Mouse (Mus musculus) cerebellum, adult 2 months (tissue): ENCODE data around the gene Tnfrsf18.

ENCODE experiments used
- CTCF ChIP-seq: fragments of 200-500 bp; IDR thresholded peaks from 2 replicates; pipeline ENCODE4 v1.5.1; 2011; ENCODE audit warnings: low read depth, mild to moderate bottlenecking, control low read depth, low read length, moderate library complexity, borderline replicate concordance; ENCODE audit not compliant: insufficient read depth
- POLR2A ChIP-seq: fragments of 200-500 bp; IDR thresholded peaks from 2 replicates; pipeline ENCODE4 v1.6.1; 2011; ENCODE audit warnings: low read length, control low read depth, borderline replicate concordance; ENCODE audit not compliant: insufficient read depth

DNA sequence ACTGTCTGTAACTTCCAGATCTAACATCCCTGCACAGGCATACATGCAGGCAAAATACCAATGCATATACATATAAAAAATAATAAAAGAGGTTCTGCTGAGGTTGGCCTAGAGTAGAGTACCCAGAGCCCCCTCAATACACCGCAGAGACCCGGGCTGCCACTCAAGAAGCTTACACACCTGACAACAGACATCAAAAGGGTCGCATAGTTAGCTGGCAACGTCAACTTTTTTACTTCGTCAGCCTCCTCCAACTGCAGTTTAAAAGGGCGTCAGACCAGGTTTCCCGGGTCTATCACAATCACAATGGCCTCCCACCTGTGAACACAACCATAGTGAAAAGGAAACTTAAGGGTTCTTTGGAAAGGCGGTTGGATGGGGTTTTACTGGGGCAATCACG lies 2.4 kb upstream of the Tnfrsf18 start:
- TF ChIP-seq CTCF (no peak), POLR2A (no peak)
